Mouse (Mus musculus) CH12.LX (cell line): ENCODE measurements around the gene Sec24a. TPM values are rescaled to one million over a fixed set of nuclear protein-coding genes. Genes with fewer than 3 reads are reported as not detected.
A peak's percentile ranks its signal among the peaks of the same experiment; 100 is the strongest.

ENCODE experiments used
- DNase-seq: peaks from one replicate; pipeline ENCODE4 v3.0.0-alpha.2; 2013; ENCODE audit errors: extremely low read depth
- H3K27ac ChIP-seq: 2 replicates; pipeline ENCODE4 v1.5.1; 2012; ENCODE audit warnings: low read depth, mild to moderate bottlenecking, control low read depth, moderate library complexity; ENCODE audit not compliant: insufficient read depth
- H3K27me3 ChIP-seq: replicated peaks from 2 replicates; pipeline ENCODE3; 2012; ENCODE audit warnings: inconsistent platforms
- H3K36me3 ChIP-seq, 2 experiments: replicated peaks in 1 of 2; 2 replicates each; pipeline versions ENCODE3 to v1.6.1; 2012; ENCODE audit warnings: inconsistent platforms in 1 of 2, low read length in 1 of 2, mild to moderate bottlenecking in 1 of 2, mixed read lengths in 1 of 2, moderate library complexity in 1 of 2; ENCODE audit not compliant: control insufficient read depth in 1 of 2, insufficient read depth in 1 of 2
- H3K4me1 ChIP-seq, 2 experiments: 2 replicates each; pipeline ENCODE4 v1.6.1; 2012; ENCODE audit warnings: inconsistent platforms in 1 of 2, moderate library complexity in 1 of 2; ENCODE audit not compliant: insufficient read depth in 2 of 2, control insufficient read depth in 1 of 2
- H3K4me2 ChIP-seq: 2 replicates; pipeline ENCODE4 v1.6.1; 2012; ENCODE audit warnings: low read depth, mild to moderate bottlenecking, control low read depth; ENCODE audit not compliant: poor library complexity, insufficient read depth, severe bottlenecking
- H3K4me3 ChIP-seq, 3 experiments: fragments of 150-350 bp in 1 of 3; sonication (generic) in 1 of 3; replicated peaks in 1 of 3; 2 replicates each; pipeline versions ENCODE3 to v1.5.1; 2011 to 2012; ENCODE audit warnings: low read depth in 2 of 3, low read length in 2 of 3, mild to moderate bottlenecking in 2 of 3, moderate library complexity in 2 of 3, control low read depth in 1 of 3, improper control_type of control experiment in 1 of 3, inconsistent platforms in 1 of 3, mixed read lengths in 1 of 3; ENCODE audit not compliant: poor library complexity in 1 of 3
- H3K79me2 ChIP-seq: replicated peaks from 2 replicates; pipeline ENCODE4 v1.6.1; 2012; ENCODE audit warnings: mild to moderate bottlenecking, moderate library complexity; ENCODE audit not compliant: control insufficient read depth, poor library complexity, insufficient read depth, severe bottlenecking; ENCODE audit errors: extremely low read depth
- H3K9ac ChIP-seq: 2 replicates; pipeline ENCODE4 v1.6.1; 2012; ENCODE audit warnings: low read depth, mild to moderate bottlenecking, control low read depth, moderate library complexity; ENCODE audit not compliant: insufficient read depth
- H3K9me3 ChIP-seq: replicated peaks from 2 replicates; pipeline ENCODE3; 2012; ENCODE audit warnings: low read length, inconsistent platforms, mixed read lengths
- BHLHE40 ChIP-seq: IDR thresholded peaks from 2 replicates; pipeline ENCODE4 v1.6.1; 2011; ENCODE audit warnings: mild to moderate bottlenecking, low read depth, low read length, improper control_type of control experiment
- CHD1 ChIP-seq: IDR thresholded peaks from 2 replicates; pipeline ENCODE4 v1.6.1; 2012; ENCODE audit warnings: low read depth, low read length, improper control_type of control experiment, inconsistent platforms
- CHD2 ChIP-seq: IDR thresholded peaks from 2 replicates; pipeline ENCODE4 v1.6.1; 2011; ENCODE audit warnings: low read length, improper control_type of control experiment
- CTCF ChIP-seq, 2 experiments: IDR thresholded peaks in 1 of 2; conservative IDR thresholded peaks in 1 of 2; 2 replicates each; pipeline ENCODE4 v1.5.1; 2011 to 2012; ENCODE audit warnings: low read depth in 2 of 2, low read length in 2 of 2, improper control_type of control experiment in 1 of 2, inconsistent platforms in 1 of 2, mild to moderate bottlenecking in 1 of 2, moderate library complexity in 1 of 2
- E2F4 ChIP-seq: IDR thresholded peaks from 2 replicates; pipeline ENCODE4 v1.6.1; 2011; ENCODE audit warnings: low read depth, low read length, improper control_type of control experiment; ENCODE audit not compliant: insufficient replicate concordance
- ELF1 ChIP-seq: IDR thresholded peaks from 2 replicates; pipeline ENCODE4 v1.6.1; 2014; ENCODE audit warnings: low read depth, mild to moderate bottlenecking, inconsistent platforms, low read length, improper control_type of control experiment
- EP300 ChIP-seq: IDR thresholded peaks from 2 replicates; pipeline ENCODE4 v1.6.1; 2011; ENCODE audit warnings: low read length, improper control_type of control experiment
- ETS1 ChIP-seq: conservative IDR thresholded peaks from 2 replicates; pipeline ENCODE4 v1.6.1; 2012; ENCODE audit warnings: low read depth, mild to moderate bottlenecking, inconsistent platforms, low read length, improper control_type of control experiment, moderate library complexity
- GABPA ChIP-seq: IDR thresholded peaks from 2 replicates; pipeline ENCODE4 v1.6.1; 2012; ENCODE audit warnings: low read depth, low read length, improper control_type of control experiment, inconsistent platforms; ENCODE audit not compliant: insufficient replicate concordance
- HCFC1 ChIP-seq: IDR thresholded peaks from 2 replicates; pipeline ENCODE4 v1.6.1; 2012; ENCODE audit warnings: low read depth, mild to moderate bottlenecking, inconsistent platforms, low read length, improper control_type of control experiment
- IRF4 ChIP-seq: IDR thresholded peaks from 2 replicates; pipeline ENCODE4 v1.6.1; 2014; ENCODE audit warnings: low read depth, mild to moderate bottlenecking, inconsistent platforms, low read length, improper control_type of control experiment
- JUN ChIP-seq: IDR thresholded peaks from 2 replicates; pipeline ENCODE4 v1.6.1; 2011; ENCODE audit warnings: low read depth, mild to moderate bottlenecking, low read length, improper control_type of control experiment, moderate library complexity; ENCODE audit not compliant: insufficient read depth
- JUND ChIP-seq: conservative IDR thresholded peaks from 2 replicates; pipeline ENCODE4 v1.6.1; 2011; ENCODE audit warnings: low read depth, low read length, improper control_type of control experiment
- KAT2A ChIP-seq: IDR thresholded peaks from 2 replicates; pipeline ENCODE4 v1.6.1; 2012; ENCODE audit warnings: low read length, improper control_type of control experiment, inconsistent platforms; ENCODE audit not compliant: insufficient replicate concordance
- MAFK ChIP-seq: IDR thresholded peaks from 2 replicates; pipeline ENCODE4 v1.6.1; 2011; ENCODE audit warnings: low read length, improper control_type of control experiment; ENCODE audit not compliant: insufficient replicate concordance
- MAX ChIP-seq: IDR thresholded peaks from 2 replicates; pipeline ENCODE4 v1.6.1; 2011; ENCODE audit warnings: low read length, improper control_type of control experiment
- MAZ ChIP-seq: IDR thresholded peaks from 2 replicates; pipeline ENCODE4 v1.6.1; 2012; ENCODE audit warnings: low read depth, mild to moderate bottlenecking, inconsistent platforms, low read length, improper control_type of control experiment, moderate library complexity
- MEF2A ChIP-seq: IDR thresholded peaks from 2 replicates; pipeline ENCODE4 v1.6.1; 2014; ENCODE audit warnings: low read depth, mild to moderate bottlenecking, inconsistent platforms, low read length, improper control_type of control experiment, borderline replicate concordance
- MXI1 ChIP-seq: IDR thresholded peaks from 2 replicates; pipeline ENCODE4 v1.6.1; 2011; ENCODE audit warnings: mild to moderate bottlenecking, low read depth, low read length, improper control_type of control experiment
- MYC ChIP-seq: IDR thresholded peaks from 2 replicates; pipeline ENCODE4 v1.6.1; 2011; ENCODE audit warnings: low read depth, mild to moderate bottlenecking, improper control_type of control experiment, low read length
- NELFE ChIP-seq: IDR thresholded peaks from 2 replicates; pipeline ENCODE4 v1.6.1; 2011; ENCODE audit warnings: low read depth, low read length, improper control_type of control experiment
- NRF1 ChIP-seq: IDR thresholded peaks from 2 replicates; pipeline ENCODE4 v1.6.1; 2014; ENCODE audit warnings: low read depth, mild to moderate bottlenecking, inconsistent platforms, low read length, improper control_type of control experiment, moderate library complexity
- PAX5 ChIP-seq: IDR thresholded peaks from 2 replicates; pipeline ENCODE4 v1.6.1; 2012; ENCODE audit warnings: low read length, inconsistent platforms, mixed read lengths
- POLR2A ChIP-seq: IDR thresholded peaks from 2 replicates; pipeline ENCODE4 v1.6.1; 2011; ENCODE audit warnings: low read depth, mild to moderate bottlenecking, improper control_type of control experiment, low read length
- POLR2AphosphoS2 ChIP-seq: IDR thresholded peaks from 2 replicates; pipeline ENCODE4 v1.6.1; 2011; ENCODE audit warnings: low read depth, low read length, improper control_type of control experiment
- RAD21 ChIP-seq: IDR thresholded peaks from 2 replicates; pipeline ENCODE4 v1.6.1; 2011; ENCODE audit warnings: low read depth, mild to moderate bottlenecking, low read length, improper control_type of control experiment, moderate library complexity
- RCOR1 ChIP-seq: conservative IDR thresholded peaks from 2 replicates; pipeline ENCODE4 v1.6.1; 2012; ENCODE audit warnings: low read depth, mild to moderate bottlenecking, inconsistent platforms, low read length, improper control_type of control experiment
- SIN3A ChIP-seq: IDR thresholded peaks from 2 replicates; pipeline ENCODE4 v1.6.1; 2012; ENCODE audit warnings: low read length, improper control_type of control experiment, inconsistent platforms
- SMC3 ChIP-seq: IDR thresholded peaks from 2 replicates; pipeline ENCODE4 v1.6.1; 2011; ENCODE audit warnings: low read depth, low read length, improper control_type of control experiment
- TBP ChIP-seq: conservative IDR thresholded peaks from 2 replicates; pipeline ENCODE4 v1.6.1; 2011; ENCODE audit warnings: low read depth, low read length, improper control_type of control experiment
- TCF12 ChIP-seq: IDR thresholded peaks from 2 replicates; pipeline ENCODE4 v1.6.1; 2014; ENCODE audit warnings: low read depth, mild to moderate bottlenecking, inconsistent platforms, low read length, improper control_type of control experiment
- UBTF ChIP-seq: IDR thresholded peaks from 2 replicates; pipeline ENCODE4 v1.6.1; 2012; ENCODE audit warnings: low read depth, mild to moderate bottlenecking, inconsistent platforms, low read length, improper control_type of control experiment, moderate library complexity
- USF1 ChIP-seq: IDR thresholded peaks from 2 replicates; pipeline ENCODE4 v1.6.1; 2014; ENCODE audit warnings: low read depth, mild to moderate bottlenecking, inconsistent platforms, low read length, improper control_type of control experiment
- USF2 ChIP-seq: conservative IDR thresholded peaks from 2 replicates; pipeline ENCODE4 v1.6.1; 2011; ENCODE audit warnings: low read depth, low read length, improper control_type of control experiment
- ZC3H11A ChIP-seq: IDR thresholded peaks from 2 replicates; pipeline ENCODE4 v1.6.1; 2012; ENCODE audit warnings: low read depth, mild to moderate bottlenecking, inconsistent platforms, low read length, improper control_type of control experiment
- ZKSCAN1 ChIP-seq: IDR thresholded peaks from 2 replicates; pipeline ENCODE4 v1.6.1; 2012; ENCODE audit warnings: low read depth, inconsistent platforms, low read length, improper control_type of control experiment, borderline replicate concordance
- ZMIZ1 ChIP-seq: IDR thresholded peaks from 2 replicates; pipeline ENCODE4 v1.6.1; 2012; ENCODE audit warnings: low read depth, mild to moderate bottlenecking, inconsistent platforms, low read length, improper control_type of control experiment
- ZNF384 ChIP-seq: IDR thresholded peaks from 2 replicates; pipeline ENCODE4 v1.6.1; 2012; ENCODE audit warnings: low read depth, low read length, improper control_type of control experiment, inconsistent platforms
- dilution Hi-C: fragments of 300-500 bp; cut with MboI; formaldehyde crosslinking; loops from 2 replicates; pipeline ENCODE4 v1.14.3; 2020; ENCODE audit warnings: low sequenced_read_pairs; ENCODE audit not compliant: extremely low pct_unique_long_range_greater_than_20kb, extremely low pct_ligation_motif_present
- in situ Hi-C: fragments of 300-500 bp; cut with MboI; formaldehyde crosslinking; loops from 3 replicates; pipeline ENCODE4 v1.14.3; 2019; ENCODE audit warnings: low sequenced_read_pairs, low pct_ligation_motif_present, low pct_unique_long_range_greater_than_20kb, mixed read lengths
- polyA plus RNA-seq: library from polyadenylated mRNA; unstranded; fragments of >175 nt; gene quantifications from 2 replicates; pipeline ENCODE4 v1.2.1, GENCODE M21; 2012; ENCODE audit warnings: low read depth; ENCODE audit not compliant: insufficient read length
- total RNA-seq, 2 experiments: library from RNA; depleted of rRNA; stranded (reverse); fragments of 300-350 nt in 1 of 2; fragments of >200 nt in 1 of 2; gene quantifications; 2 replicates each; pipeline ENCODE4 v1.2.3; 2012 to 2014

Sec24a gene
- total and polyA plus RNA-seq, 3 experiments = 5.5 to 16.8 (median 6.3) TPM

DNA sequence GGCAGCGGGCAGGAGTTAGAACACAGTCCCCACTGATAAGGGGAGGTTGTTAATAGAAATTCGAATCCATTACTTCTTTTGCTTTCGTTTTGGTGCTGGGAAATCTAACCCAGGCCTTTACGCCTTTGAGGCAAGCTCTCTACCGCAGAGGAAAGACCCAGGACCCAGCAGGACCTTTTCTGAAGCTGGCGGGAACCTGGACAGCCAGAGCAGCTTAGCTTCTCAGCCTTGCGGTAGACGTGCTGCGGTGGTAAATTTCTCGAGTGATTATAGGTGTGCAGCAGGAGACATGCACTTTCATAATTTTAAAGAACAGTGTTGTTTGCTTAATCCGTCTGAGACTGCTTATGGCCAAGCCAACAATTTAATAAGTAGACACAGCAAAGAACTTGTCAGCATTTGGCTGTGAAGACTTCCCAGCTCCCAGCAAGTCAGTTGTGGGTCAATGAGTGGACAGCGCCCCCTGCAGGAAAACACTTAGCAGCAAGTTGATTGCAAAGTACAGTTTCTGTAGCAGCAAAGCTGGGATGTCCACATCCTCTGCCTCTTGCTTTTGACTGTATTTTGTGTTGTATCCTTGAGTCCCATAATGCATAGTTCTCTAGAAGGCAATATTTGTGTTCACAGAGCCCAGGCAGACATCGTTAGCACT lies 82.0 kb downstream of the Sec24a start:
- Histone ChIP-seq H3K9me3 (no peaks in the 10 kb centered on the region), H3K27ac (no peak overlapping the region), H3K27me3 (no peaks in the 10 kb centered on the region), H3K36me3 (peaks cover 3 to 16% of the 10 kb centered on the region in 2 experiments), H3K79me2 (no peaks in the 10 kb centered on the region), H3K4me1 (peaks cover 0 to 9% of the 10 kb centered on the region in 2 experiments; a peak in 2 of 4 replicates), H3K9ac (no peak overlapping the region), H3K4me3 (no peak overlapping the region), H3K4me2 (no peak overlapping the region)
- dilution Hi-C loops = no loop called here
- TF ChIP-seq TBP = no peak
- TF ChIP-seq NELFE = peak; percentile 58; the same call in 1 of the 2 replicates
- TF ChIP-seq TCF12 = no peak
- TF ChIP-seq MEF2A = peak; percentile 51
- TF ChIP-seq HCFC1 = peak; percentile 57
- no peak; the same call in none of the 2 replicates for TF ChIP-seq RAD21
- TF ChIP-seq ETS1 = no peak
- TF ChIP-seq ELF1 = 0 out of 2 replicates have a peak, but pooled peaks have one; percentile 38
- TF ChIP-seq MYC = peak; percentile 46; the same call in 1 of the 2 replicates
- TF ChIP-seq CHD2 = no peak
- TF ChIP-seq NRF1 = peak; percentile 39; the same call in 1 of the 2 replicates
- TF ChIP-seq MXI1 = no peak
- no peak for TF ChIP-seq PAX5
- peak; percentile 99 for TF ChIP-seq ZC3H11A
- 0 out of 2 replicates have a peak, but pooled peaks have one; percentile 23 for TF ChIP-seq E2F4
- TF ChIP-seq MAZ = 0 out of 2 replicates have a peak, but pooled peaks have one; percentile 27
- no peak for TF ChIP-seq USF2
- no peak for TF ChIP-seq EP300
- TF ChIP-seq CTCF (conservative IDR thresholded peaks at IDR 0.05 in 1 of 2, IDR thresholded peaks at IDR 0.05 in 1 of 2; ENCODE audit: low read depth in 2 of 2, low read length in 2 of 2) = peak; percentile 93 to 99
- peak; percentile 83 for TF ChIP-seq SIN3A
- no peak for TF ChIP-seq ZKSCAN1
- no peak for TF ChIP-seq BHLHE40
- 0 out of 2 replicates have a peak, but pooled peaks have one; percentile 35 for TF ChIP-seq MAX
- TF ChIP-seq KAT2A = no peak
- no peak for TF ChIP-seq CHD1
- no peak; the same call in 1 of the 2 replicates for TF ChIP-seq MAFK
- no peak for TF ChIP-seq POLR2A
- peak; percentile 45; the same call in 1 of the 2 replicates for TF ChIP-seq JUND
- TF ChIP-seq ZMIZ1 = no peak
- no peak; the same call in 1 of the 2 replicates for TF ChIP-seq RCOR1
- no peak for TF ChIP-seq GABPA
- no peak for TF ChIP-seq USF1
- TF ChIP-seq SMC3 = peak; percentile 100
- TF ChIP-seq POLR2AphosphoS2 = no peak
- TF ChIP-seq UBTF = no peak
- peak; percentile 19; the same call in 1 of the 2 replicates for TF ChIP-seq ZNF384
- peak; percentile 77 for TF ChIP-seq IRF4
- TF ChIP-seq JUN = no peak
- peak; percentile 92 for DNase-seq
- in situ Hi-C loops = loop anchor here (10.0 kb wide), 1 partner anchor 67 kb away; the partner anchor contains the start of gene Nhp2
